Mouse (Mus musculus) adrenal gland, adult 2 months (tissue): ENCODE measurements around the gene Ttll8. TPM values are rescaled to one million over a fixed set of nuclear protein-coding genes. Genes with fewer than 3 reads are reported as not detected.
A peak's percentile ranks its signal among the peaks of the same experiment; 100 is the strongest.

Experiments
- DNase-seq: peaks from one replicate; pipeline ENCODE4 v3.0.0; 2021
- polyA plus RNA-seq: library from polyadenylated mRNA; depleted of rRNA; stranded (reverse); fragments of >200 nt; gene quantifications from 2 replicates; pipeline ENCODE4 v1.2.3, GENCODE M21; 2012
- total RNA-seq, 2 experiments: library from RNA; stranded (reverse); gene quantifications; 2 replicates each; pipeline ENCODE4 v1.2.3; 2021

The Ttll8 gene
- total and polyA plus RNA-seq, 3 experiments: 0.17 TPM; not detected in 2

GRCm38 (mm10) chr15:88882851-88883250 lies 71.4 kb downstream of the Ttll8 start:
- DNase-seq: no peak

GRCm38 (mm10) chr15:88881253-88882044 lies 72.8 kb downstream of the Ttll8 start:
- DNase-seq: no peak

GRCm38 (mm10) chr15:88877021-88877400 lies 77.2 kb downstream of the Ttll8 start:
- DNase-seq: no peak

GRCm38 (mm10) chr15:88876155-88877020 lies 77.8 kb downstream of the Ttll8 start:
- peak; percentile 85 for DNase-seq

- DNase-seq: peak; percentile 34
Measured at GRCm38 (mm10) chr15:88875625-88876081, 78.6 kb downstream of the Ttll8 start.

GRCm38 (mm10) chr15:88874477-88874876 lies 79.7 kb downstream of the Ttll8 start:
- peak; percentile 39 for DNase-seq

- no peak for DNase-seq
Measured at GRCm38 (mm10) chr15:88874061-88874460, 80.2 kb downstream of the Ttll8 start.

- DNase-seq: peak; percentile 88
Measured at GRCm38 (mm10) chr15:88870418-88871185, 83.6 kb downstream of the Ttll8 start.

GRCm38 (mm10) chr15:88868024-88868742 lies 86.0 kb downstream of the Ttll8 start:
- DNase-seq: peak; percentile 48

GRCm38 (mm10) chr15:88867368-88868023 lies 86.7 kb downstream of the Ttll8 start:
- DNase-seq: peak; percentile 81

GRCm38 (mm10) chr15:88866934-88867356 lies 87.3 kb downstream of the Ttll8 start:
- DNase-seq: peak; percentile 71

GRCm38 (mm10) chr15:88865888-88866695 lies 88.1 kb downstream of the Ttll8 start:
- no peak for DNase-seq

- DNase-seq: no peak
Measured at GRCm38 (mm10) chr15:88865061-88865460, 89.2 kb downstream of the Ttll8 start.

- DNase-seq: peak; percentile 70
Measured at GRCm38 (mm10) chr15:88864270-88865030, 89.8 kb downstream of the Ttll8 start.

- peak; percentile 96 for DNase-seq
Measured at GRCm38 (mm10) chr15:88863695-88864231, 90.5 kb downstream of the Ttll8 start.

GRCm38 (mm10) chr15:88862881-88863694 lies 91.1 kb downstream of the Ttll8 start:
- DNase-seq: peak; percentile 85

- DNase-seq: peak; percentile 99
Measured at GRCm38 (mm10) chr15:88861772-88862622, 92.2 kb downstream of the Ttll8 start, which contains the start of gene Pim3. Pim3 (plus strand) TSS chr15:88862186.
